Mouse (Mus musculus) spleen, postnatal 36 days (tissue): Measurements from ENCODE around the gene Il7r.
"Not testable (repeated sequence)": the region's sequence is repeated elsewhere in the genome, so short reads cannot be mapped to it uniquely, and the experiment has no call there.

Experiments used
- DNase-seq, 2 experiments: peaks; one replicate each; pipeline ENCODE4 v3.0.0; 2022; ENCODE audit warnings: low spot score in 2 of 2, mixed read lengths in 1 of 2

The Il7r gene

DNA sequence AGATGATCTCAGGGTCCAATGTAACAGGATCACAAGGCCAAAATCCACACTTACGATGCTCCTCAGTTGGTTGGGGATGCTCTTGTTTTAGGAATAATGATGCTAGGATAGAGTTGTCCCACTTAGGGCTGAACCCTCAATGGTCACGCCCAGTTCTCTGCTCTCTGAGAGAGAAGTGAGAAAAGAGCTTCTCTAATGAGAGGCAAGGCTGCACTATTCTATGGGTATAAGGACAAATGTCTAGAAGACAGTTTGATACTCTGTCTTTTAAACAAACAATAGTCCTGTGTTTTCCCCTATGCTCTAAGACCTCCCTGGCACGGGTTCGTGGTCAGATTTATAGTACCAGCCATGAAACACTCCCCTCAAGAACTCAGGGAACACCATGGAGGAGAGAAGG, at the start of gene Il7r:
Il7r (minus strand) TSS at position 101 of the 400 bp plus-strand sequence.
- DNase-seq: no peak

DNA sequence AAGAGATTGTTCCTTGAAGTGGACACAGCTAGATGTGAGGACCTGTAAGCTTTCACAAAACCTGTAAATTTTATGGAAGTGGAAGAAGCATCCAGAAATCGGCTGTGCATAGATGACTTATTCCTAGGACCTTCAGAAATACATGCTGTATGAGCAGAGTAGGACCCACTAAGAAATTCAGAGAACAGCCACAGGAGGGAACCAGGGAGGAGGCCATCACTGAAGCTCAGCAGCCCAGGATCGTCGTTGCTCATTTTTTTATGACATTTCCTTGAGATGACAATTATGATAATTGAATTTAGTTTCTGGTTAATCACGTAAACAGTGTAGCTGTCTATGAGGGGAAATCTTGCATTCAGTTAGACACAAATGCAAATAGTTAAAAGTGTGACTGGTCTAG, 47.3 kb upstream of the Il7r start:
- no peak for DNase-seq

DNA sequence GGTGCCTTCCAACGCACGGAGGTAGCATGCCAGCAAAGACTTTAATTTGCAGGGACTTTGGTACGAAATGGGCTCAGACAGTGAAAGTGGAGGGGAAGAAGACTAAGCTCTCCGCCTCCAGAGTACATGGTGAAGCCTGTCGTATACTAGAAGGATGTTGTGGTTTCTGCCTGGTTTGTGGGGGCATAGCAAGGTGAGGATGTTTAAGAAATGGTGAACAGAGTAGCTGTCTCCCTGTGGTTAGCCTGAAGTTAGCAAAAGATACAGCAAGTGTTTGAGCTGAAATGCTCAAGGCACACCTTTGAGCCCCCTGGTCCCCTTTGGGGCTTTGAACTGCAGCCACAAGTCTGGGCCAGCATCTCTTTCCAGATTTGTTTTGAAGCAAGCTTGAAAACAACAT, 44.8 kb upstream of the Il7r start:
- peak; percentile 52 to 57 for DNase-seq

DNA sequence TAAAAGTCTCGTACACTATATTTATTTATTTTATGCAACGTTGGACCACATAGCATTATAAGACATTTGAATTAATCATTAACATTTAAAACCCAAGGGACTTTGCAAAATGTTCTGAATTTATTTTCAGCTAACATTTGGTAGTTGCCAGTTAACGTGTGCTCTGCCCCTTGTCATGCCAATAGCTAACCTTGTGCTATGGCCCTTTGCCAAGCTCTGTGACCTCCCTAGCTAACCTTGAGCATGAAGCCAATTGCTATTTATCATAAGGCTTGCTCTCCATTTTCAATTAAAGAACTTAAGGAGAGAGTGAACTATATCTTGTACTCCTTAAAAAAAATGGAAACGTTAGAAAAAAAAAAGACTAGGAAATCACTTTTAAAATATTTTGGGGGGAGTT, 43.4 kb upstream of the Il7r start:
- no peak for DNase-seq

DNA sequence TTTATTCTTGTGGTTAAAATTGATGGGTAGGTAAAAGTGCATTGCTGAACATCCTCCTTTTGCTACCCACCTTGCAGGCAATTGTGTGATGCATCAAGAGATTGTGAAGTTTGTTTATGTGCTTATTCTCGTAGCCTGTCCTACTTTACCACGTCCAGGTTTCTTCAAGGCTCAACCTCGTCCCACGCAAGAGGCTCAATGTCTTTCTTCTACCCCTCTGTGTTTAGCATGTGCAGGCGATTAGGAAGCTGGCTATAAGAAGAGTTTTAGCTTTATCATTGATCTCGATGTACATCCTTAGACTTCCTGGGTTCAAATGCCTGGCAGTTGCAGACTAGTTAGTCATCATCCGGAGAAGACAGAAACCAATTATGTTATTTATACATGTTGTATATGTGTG, 42.7 kb upstream of the Il7r start:
- DNase-seq: no peak

DNA sequence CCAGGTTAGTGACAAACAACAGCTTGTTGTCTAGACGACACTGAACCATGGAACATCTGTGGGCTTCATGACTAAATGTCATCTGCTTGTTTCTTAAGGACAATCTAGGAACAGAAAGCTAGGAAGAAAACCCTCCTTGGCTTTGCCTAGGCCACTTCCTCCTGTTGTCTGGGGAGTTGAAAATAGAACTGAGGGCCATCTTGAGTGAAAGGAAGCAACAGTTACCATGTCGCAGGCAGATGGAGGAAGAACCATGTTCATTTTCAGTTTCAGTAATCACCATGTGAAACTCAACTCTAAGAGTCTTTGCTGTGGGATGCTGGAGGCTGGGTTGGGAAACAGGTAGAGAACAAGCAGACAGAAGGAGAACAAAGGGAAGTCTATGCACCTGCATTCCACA, 41.9 kb upstream of the Il7r start:
- DNase-seq: peak; percentile 29 to 46

DNA sequence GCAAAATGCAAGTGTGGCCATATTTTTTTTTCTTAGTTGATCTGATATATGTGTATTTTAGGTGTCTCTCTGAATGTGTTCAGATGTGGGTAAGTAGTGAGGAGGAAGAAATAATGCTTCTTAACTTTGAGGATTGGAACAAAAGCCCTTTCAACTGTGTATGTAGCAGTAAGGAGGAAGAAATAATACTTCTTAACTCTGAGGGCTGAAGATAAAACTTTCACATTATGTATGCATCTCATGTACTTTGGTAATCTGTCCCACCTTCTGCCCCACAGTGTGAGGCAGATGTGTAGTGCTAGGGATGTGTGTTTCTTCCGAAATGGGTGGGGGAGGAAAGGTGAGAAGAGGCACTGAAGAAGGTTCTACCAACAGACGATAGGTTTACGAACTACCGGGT, 37.3 kb upstream of the Il7r start:
- no peak for DNase-seq

DNA sequence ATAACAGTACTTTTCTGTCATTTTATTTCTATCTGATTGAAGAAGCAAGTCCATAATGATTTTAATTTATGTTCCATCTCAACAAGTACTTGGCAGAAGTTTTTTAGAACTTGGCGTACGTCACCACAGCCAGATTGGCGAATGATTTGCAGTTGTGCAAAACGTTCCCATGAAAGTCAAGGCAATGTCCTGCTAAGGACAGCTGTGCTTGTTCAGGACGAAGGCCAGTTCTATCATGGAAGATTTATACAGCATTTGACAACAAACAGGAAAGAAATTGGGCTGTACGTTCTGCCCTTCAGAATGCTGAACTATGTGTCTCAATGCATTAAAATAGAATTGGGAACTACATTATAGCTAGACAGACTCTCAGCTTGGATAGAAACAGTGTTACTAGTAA, 35.4 kb upstream of the Il7r start:
- no peak for DNase-seq

DNA sequence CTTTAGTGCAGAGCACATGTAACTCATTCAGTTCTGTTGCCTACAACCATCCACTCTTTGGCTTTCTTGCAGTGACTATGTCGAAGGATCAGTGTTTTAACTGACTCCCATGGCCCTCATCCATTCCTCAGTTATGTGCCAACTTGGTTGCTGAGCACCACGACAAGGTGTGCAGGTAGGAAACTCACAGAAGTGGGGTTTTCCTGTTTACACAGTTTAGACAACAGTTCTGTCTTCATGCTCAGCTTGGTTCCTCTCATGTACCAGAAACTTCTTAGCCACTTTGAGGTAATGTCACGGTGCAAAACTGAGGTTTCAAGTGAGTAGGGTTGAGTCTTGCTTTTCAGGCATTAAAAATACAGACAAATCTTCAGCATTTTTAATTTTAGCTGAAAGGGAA, 34.2 kb upstream of the Il7r start:
- DNase-seq: peak; percentile 9 to 10

DNA sequence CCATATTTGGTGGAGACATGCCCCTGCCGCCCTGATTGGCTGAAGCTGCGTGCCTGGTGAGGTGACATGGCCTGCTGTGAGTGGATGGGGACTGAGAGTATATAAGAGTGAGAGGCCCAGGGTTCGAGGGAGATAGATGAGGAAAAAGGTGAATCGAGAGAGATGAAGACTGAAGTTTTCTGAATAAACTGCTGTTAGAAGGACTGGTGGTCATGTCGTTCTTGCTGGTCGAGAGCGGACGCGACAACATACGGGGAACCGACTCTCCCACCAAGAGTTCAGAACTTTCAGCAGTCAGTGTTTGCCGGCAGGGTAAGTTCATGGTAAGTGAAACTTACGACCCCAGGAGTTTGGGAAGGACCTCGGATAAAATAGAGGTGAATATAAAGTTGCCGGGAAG, 27.3 kb upstream of the Il7r start:
- DNase-seq: not testable (repeated sequence)

DNA sequence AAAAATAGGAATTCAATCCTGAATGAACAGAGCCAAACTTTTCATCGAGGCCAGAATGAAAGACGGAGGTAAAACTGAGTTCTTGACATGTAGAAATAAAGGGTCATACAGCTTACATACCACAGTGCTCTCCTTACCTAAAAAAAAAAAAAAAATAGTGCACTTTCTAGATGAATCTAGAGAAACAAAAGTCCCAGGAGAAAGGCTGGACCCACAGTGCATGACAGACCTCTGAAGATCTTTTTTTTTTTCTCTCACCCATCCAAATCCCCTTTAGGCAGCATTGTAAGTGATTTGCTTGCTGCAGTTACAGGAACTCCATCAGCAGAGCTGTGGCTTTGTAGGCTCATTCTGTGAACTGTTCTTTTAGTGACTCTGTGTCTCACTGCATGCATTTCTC, 19.0 kb upstream of the Il7r start:
- DNase-seq: no peak

DNA sequence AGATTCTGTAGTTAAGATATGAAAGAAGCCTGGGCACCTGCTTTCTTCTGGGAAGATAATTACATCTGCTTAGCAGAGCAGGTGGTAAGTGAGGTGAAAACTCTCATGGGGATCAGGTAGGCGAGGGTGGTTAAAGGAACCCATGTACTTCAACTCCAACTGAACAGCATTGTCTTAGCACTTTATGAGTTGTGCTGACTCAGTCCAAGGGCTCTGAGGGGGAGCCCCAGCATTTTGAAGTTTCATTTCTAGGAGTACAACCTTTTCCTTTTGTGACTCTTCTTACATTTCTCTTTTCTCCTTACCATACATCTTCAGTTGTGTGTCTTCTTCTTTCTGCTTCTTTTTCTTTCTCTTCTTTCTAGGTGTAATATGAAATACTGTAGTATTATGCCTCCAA, 5.2 kb upstream of the Il7r start:
- no peak for DNase-seq

DNA sequence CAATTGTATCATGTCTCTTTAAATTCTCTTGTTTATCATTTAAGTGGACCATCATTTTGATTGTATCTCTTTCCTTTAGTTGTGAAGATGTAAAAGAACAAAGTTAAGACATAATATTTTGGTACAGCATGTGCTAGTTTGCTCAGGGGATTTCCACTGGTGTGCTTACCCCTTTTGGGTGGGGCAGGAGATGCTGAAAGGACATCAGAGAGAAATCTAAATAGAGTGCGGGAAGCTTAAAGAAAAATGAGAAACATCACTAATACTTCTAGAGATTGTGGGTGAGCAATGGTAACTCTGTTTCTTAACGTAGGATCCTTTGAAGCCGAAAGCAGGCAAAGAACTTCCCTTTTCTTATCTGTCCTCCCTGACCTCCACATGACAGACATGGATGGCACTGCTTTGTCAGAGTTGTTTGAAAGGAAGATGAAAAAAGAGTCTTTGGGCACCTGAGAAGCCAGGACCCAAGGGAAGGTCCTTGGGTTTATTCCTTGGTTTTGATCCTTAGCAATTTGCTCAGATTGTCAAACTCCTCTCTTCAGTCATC, 3.5 kb upstream of the Il7r start:
- peak; percentile 29 to 50 for DNase-seq

DNA sequence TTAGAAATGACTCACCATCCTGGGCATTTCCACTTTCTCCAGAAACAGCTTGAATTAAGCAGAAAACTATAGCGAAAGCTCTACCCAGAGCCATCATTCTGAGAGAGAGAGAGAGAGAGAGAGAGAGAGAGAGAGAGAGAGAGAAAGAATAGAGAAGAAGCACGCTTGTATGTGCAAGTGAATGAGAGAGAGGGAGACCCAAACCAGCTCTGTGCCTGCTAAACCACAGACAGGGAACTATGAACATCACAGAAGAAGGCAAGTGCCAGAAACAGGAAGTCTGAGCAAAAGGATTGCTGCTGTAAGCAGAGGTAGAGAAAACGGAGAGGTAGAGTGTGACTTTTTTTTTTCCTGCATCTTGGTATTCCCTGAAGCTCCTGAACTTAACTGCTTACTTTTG, 330 bp downstream of the Il7r start:
- DNase-seq: peak; percentile 63 to 67

DNA sequence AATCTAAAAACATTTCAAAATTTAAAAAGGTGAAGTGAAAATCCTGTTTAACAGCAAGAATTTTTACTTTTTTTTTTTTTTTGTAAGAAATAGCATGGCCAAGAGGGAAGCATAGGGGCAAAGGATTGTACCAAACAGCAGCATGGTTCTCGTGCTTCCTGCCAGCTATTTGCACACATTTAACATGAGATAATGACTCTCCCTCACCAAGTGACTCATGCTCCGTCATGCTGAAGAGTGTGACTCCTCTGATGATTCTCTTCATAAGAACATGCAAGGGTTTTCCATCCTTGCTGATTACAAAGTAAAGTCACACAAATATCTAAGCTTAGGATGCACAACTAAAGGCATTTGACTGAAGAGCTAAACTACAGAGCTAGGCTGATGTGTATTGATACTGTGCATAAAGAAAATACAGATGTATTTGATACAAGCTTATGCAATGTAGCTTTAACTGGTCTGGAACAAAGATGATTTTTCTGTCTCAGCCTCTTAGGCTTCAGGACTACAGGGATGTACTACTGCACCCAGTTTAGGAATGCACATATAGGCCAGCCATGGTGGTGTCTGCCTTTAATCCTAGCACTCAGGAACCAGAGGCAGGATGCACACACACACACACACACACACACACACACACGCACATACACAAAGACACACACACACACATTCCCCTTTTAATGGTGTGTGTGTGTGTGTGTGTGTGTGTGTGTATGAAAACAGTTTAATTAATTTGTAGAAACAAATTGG, 1.6 kb downstream of the Il7r start:
- peak; percentile 24 to 29 for DNase-seq

DNA sequence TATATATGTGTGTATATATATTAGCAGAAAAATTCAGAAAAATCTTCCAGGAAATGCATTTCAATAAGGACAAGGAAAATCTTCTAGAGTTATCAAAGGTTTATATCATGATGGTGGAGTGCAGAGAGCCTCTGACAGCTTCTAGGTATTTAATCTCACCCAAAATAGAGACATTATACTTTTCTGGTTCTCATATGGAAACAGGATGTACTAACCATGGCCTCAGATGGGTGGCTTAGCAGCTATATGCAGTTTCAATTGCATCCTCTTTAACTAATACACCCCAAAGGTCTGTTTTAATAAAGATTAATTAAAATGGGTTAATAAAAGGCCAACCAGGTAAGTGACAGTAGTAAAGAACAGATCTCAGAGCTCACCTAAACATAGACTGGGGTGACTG, 3.6 kb downstream of the Il7r start:
- no peak for DNase-seq

DNA sequence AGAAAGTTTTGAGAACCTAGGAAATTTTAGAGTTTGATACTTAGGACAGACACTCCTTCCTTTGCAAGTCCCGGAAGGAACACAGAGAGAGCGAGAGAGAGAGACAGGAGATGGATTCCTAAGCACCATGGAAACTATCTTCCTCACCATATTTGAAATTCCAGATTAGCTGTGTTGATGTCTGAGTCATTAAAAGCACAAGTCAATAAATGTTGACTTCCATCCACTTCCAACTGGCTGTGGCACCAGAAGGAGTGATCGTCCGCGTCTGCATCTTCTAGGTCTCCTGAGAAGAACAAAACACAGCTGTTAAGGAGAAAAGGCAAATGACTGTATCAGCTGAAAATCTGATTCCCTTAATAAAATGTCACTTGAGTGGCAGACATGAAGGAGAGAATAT, 5.1 kb downstream of the Il7r start:
- no peak for DNase-seq

DNA sequence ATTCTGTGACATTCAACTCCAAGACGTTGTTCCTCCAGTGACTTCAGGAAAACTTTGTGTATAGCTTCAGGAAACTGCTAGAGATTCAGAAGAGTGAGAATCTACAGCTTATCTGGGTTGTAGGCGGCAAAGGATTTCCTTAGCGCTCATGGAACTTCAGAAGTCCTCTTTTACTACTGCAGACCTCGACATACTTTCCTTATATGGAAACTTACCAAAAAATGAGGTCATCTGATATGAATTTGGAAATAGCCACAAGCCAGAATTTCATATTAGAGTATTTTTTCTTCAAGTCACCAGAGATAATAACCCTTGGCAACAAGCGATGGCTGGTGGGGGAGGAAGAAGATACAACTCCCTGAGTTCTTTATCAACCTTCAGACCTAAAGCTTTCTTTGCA, 6.0 kb downstream of the Il7r start:
- DNase-seq: no peak

DNA sequence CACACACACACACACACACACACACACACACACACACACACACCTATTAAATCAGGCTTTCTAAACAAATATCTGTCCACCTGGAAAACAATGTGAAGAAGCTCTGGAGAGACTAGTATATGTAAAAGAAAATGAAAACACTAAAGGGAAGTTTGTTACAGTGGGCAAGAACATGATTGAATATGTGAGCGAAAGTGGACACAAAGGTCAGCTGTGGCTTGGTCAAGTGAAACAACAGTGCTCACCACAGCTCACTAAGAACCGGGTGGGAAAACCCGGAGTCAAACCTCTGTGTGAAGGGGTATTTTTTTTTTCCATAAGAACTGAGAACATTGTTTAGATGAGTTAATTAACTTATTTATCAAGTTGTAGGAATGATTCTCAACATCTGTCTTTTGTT, 6.9 kb downstream of the Il7r start:
- no peak for DNase-seq

DNA sequence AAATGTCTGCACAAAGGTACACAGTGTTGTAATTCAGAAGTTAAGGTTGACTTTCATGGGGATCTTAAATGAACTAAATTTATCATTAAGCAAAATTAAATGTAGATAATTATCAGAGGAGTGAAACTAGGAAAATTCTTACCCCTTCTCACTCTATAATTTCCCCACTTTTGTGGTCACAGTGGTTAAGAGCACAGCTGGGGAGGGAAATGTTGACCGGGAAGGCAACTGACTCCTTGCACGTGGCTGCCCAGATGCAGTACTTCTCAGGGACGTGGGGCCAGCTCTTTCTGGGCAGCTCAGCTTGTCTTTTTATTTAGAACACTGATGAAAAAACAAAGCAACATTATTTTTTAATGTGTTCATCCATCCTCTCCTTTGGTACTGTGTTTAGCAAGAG, 37.9 kb downstream of the Il7r start:
- DNase-seq: peak in 1 of 2 experiments; percentile 10

DNA sequence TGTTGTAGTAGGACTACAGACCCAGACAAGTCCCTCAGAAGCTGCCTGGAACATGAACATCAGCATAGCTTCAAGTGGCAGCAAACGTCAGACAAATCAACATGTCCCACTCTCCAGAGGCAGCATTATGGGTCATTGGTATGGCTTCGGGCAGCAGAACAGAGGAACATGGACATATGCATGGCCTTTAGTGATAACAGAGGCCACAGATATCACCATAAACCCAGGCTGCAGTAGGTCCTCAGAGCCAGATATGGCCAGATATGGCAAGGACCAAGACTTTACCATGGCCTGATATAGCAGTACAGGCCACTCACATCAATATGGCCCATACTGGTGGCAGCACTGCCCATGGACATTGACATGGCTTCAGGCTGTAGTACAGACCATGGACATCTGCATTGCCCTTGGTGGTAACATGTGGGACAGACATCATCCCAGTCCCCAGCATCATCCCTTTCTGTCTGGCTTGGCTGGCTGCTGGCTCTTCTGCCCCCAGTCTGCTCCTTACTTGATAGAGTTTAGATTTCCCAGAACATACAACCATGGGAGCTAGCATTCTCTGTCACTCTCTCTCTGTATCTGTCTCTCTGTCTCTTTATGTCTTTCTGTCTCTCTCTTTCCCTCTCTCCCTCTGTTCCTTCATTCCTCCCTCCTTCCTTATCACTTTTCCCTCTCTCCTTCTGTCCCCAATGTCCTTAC, 40.4 kb downstream of the Il7r start:
- no peak for DNase-seq

DNA sequence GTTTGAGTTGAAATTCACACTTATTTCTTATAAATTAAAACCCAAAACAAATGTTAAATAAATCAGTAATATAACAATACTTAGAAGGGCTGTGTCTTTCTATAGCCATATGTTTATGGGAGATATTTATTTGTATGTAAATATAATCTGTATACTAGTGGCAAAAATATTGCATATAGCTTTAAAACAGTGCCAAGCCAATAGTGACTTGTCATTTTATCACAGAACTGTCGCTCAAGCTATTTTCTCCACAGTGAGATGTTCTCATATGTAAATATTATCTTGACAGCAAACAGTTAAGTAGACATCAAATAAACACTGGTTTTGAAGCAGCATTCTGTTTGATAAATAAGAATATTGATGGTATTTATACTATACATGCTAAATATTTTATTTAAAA, 56.8 kb downstream of the Il7r start:
- no peak for DNase-seq

DNA sequence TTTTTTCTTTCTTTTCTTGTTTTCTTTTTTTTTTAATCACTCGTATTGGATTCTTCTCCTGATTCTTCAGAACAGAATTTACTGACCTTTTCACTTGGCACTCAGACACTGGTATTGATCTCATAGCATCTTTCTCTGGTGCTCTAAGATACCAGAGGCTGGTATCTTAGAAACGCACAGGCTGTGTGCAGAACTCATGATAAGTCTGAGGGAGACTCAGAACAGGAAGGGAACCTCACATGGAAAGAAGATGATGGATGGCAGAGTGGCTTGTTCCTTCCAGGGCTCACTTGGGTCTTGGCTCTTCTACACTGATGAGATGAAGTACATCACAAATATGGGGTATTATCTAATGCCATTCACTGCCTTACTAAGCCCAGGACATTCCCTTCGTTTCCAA, 57.4 kb downstream of the Il7r start:
- peak in 1 of 2 experiments; percentile 21 for DNase-seq
